Mouse (Mus musculus) intestine, embryonic 15.5 days (tissue): ENCODE results near the gene Fbxo31. TPM values are rescaled to one million over a fixed set of nuclear protein-coding genes. Genes with fewer than 3 reads are reported as not detected.

ENCODE experiments used
- ATAC-seq: fragments of 200-750 bp; cut with Nextera tagmentation; 2 replicates; pipeline ENCODE4 v1.8.0; 2017; ENCODE audit warnings: moderate TSS enrichment, moderate library complexity
- H3K27ac ChIP-seq: fragments of 300-500 bp; sonication (generic); 2 replicates; pipeline ENCODE4 v1.5.1; 2015; ENCODE audit warnings: mild to moderate bottlenecking, inconsistent platforms
- H3K27me3 ChIP-seq: fragments of 300-500 bp; sonication (generic); replicated peaks from 2 replicates; pipeline ENCODE4 v1.6.1; 2015; ENCODE audit warnings: inconsistent platforms
- H3K36me3 ChIP-seq: fragments of 300-500 bp; sonication (generic); 2 replicates; pipeline ENCODE4 v1.6.1; 2015; ENCODE audit warnings: inconsistent platforms
- H3K4me1 ChIP-seq: fragments of 300-500 bp; sonication (generic); replicated peaks from 2 replicates; pipeline ENCODE4 v1.6.1; 2015; ENCODE audit warnings: inconsistent platforms
- H3K4me2 ChIP-seq: fragments of 300-500 bp; sonication (generic); replicated peaks from 2 replicates; pipeline ENCODE4 v1.6.1; 2015; ENCODE audit warnings: mild to moderate bottlenecking, inconsistent platforms
- H3K4me3 ChIP-seq: fragments of 300-500 bp; sonication (generic); replicated peaks from 2 replicates; pipeline ENCODE4 v1.5.1; 2015; ENCODE audit warnings: inconsistent platforms
- H3K9ac ChIP-seq: fragments of 300-500 bp; sonication (generic); 2 replicates; pipeline ENCODE4 v1.6.1; 2015; ENCODE audit warnings: inconsistent platforms
- H3K9me3 ChIP-seq: fragments of 300-500 bp; sonication (generic); 2 replicates; pipeline ENCODE4 v1.6.1; 2016; ENCODE audit warnings: inconsistent platforms
- WGBS: fragments of 180-500 bp; shearing (Covaris S2); methylation state at CpG from one replicate; pipeline ENCODE4 v1.1.7; 2015; 5-methylcytosine and 5-hydroxymethylcytosine counted together
- polyA plus RNA-seq: library from polyadenylated mRNA; unstranded; fragments of >200 nt; fragmentation: Nextera tagmentation; extraction: Ambion mirVana; gene quantifications from 2 replicates; pipeline ENCODE4 v1.2.1, GENCODE M21; 2015

The Fbxo31 gene
- polyA plus RNA-seq, 1 experiment from 2014 or later: 13.2 TPM

DNA sequence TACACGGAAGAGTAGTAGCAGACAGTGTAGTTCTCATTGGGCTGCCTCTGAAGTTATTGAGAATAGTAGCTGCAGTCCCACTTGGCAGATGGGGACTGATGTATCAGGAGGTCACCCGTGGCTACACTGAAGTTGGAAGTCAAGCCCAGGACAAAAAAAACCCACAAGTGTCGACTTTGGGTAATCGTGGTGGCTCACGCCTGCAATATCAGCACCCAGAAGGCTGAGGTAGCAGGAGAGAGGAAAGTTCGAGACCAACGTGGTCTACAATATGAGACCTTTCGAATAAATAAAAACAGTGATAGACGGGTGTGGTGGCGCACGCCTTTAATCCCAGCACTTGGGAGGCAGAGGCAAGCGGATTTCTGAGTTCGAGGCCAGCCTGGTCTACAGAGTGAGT lies 6.1 kb upstream of the Fbxo31 start:
- Histone ChIP-seq H3K4me1 (peaks cover 5% of the 10 kb centered on the region; the same call in 1 of the 2 replicates), H3K4me2 (peak overlapping the region; percentile 61), H3K36me3 (no peaks in the 10 kb centered on the region), H3K9ac (peak overlapping the region; percentile 46), H3K9me3 (no peaks in the 10 kb centered on the region), H3K27me3 (no peaks in the 10 kb centered on the region), H3K27ac (no peak overlapping the region), H3K4me3 (peak overlapping the region; percentile 47)
- WGBS: 47% methylated on average over 13 of the region's 13 CpGs
- ATAC-seq: no peak

DNA sequence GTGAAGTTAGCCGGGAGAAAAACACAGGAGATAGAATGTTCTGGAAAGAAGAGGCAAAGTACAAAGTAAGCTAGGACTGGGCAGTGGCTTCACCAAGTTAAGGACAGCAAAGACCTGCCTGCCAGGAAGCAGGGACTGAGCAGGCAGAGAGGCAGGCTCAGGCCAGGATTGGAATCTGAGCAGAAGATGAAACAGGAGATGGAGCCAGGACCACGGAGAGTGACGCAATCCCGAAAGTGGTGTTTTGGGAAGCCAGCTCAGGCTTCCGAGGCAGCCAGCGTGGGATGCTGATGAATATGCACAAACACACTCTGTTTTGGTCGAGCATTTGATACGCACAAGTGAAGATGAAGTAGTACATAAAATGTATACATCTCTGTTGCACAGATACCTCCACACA lies 5.0 kb upstream of the Fbxo31 start:
- no peak for ATAC-seq
- no peaks in the 10 kb centered on the region for H3K9me3 ChIP-seq
- WGBS: 45% methylated on average over 8 of the region's 8 CpGs
- no peak overlapping the region for H3K9ac ChIP-seq
- no peak overlapping the region for H3K27ac ChIP-seq
- H3K4me1 ChIP-seq: peaks cover 4% of the 10 kb centered on the region; the same call in 1 of the 2 replicates
- H3K4me2 ChIP-seq: no peak overlapping the region
- H3K27me3 ChIP-seq: no peaks in the 10 kb centered on the region
- no peaks in the 10 kb centered on the region for H3K36me3 ChIP-seq
- H3K4me3 ChIP-seq: no peak overlapping the region

DNA sequence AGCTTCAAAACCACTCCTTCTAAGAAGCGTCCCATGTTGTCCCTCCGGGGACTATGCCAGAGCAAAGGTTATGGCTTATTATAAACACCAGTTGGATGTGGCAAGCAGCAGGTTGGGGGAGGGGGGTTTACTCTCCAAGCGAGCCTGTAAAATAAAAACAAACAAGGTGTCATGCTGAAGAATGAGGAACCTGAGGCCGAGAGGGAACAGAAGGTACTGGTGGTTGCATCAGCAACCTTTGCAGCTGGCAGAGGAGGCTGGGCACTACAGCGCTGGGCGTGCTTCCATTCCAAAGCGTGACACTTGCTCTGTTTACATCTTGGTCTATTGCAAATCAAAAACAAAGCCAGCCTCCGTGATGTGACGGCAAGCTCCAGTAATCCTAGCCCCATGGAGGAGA lies 1.9 kb upstream of the Fbxo31 start:
- Histone ChIP-seq H3K36me3 (no peaks in the 10 kb centered on the region), H3K9ac (no peak overlapping the region), H3K4me1 (peaks cover 15% of the 10 kb centered on the region), H3K27me3 (no peaks in the 10 kb centered on the region), H3K4me2 (no peak overlapping the region), H3K4me3 (no peak overlapping the region), H3K27ac (no peak overlapping the region), H3K9me3 (no peaks in the 10 kb centered on the region)
- 19% methylated on average over 9 of the region's 9 CpGs for WGBS
- ATAC-seq: no peak

DNA sequence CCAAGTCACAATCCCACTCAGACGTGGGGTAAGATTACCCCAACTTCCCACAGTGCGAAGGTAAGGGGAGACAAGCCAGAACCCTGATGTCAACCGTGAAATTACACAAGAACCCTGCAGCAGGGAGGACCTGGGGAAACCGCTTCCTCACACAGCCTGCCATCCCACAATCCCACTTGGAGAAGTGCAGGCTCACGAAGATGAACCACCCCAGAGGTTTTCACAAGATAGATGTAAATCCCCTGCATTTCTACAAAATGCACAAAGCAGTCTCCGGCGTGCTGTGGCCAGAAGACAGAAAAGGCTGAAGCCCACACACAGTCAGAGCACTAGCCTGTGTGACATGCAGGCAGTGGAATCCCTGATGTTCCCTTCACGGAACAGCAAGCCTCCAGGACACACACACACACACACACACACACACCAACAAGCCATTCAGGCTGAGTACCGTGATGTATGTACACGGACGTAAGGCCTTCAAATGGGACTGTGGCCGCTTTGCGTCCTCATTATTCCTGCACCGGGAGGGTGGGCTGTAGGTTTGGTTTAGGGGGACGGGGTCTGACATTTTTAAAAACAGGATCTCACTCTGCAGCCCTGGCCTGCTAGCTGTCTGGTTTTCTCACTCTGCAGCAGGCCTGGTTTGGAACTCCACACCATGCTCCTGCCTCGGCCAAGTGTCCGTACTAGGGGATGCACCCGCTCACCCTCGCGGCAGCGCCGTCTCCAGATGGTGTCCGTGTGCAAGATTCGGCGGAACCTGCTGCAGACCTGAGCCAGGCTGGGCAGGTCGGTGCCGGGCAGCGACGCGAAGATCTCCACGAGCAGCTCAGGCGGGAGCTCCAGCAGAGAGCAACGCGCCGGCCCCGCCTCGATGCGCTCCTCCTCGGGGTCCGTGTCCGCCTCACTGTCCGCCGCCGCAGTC lies 593 bp downstream of the Fbxo31 start:
- peak; percentile 61 for ATAC-seq
- Histone ChIP-seq H3K9me3 (no peaks in the 10 kb centered on the region), H3K4me1 (peaks cover 20% of the 10 kb centered on the region), H3K27ac (peak overlapping the region; percentile 68), H3K4me3 (peak overlapping the region; percentile 81), H3K9ac (peak overlapping the region; percentile 79), H3K27me3 (no peaks in the 10 kb centered on the region), H3K36me3 (no peaks in the 10 kb centered on the region), H3K4me2 (peak overlapping the region; percentile 84)
- WGBS: 2% methylated on average over 44 of the region's 44 CpGs

DNA sequence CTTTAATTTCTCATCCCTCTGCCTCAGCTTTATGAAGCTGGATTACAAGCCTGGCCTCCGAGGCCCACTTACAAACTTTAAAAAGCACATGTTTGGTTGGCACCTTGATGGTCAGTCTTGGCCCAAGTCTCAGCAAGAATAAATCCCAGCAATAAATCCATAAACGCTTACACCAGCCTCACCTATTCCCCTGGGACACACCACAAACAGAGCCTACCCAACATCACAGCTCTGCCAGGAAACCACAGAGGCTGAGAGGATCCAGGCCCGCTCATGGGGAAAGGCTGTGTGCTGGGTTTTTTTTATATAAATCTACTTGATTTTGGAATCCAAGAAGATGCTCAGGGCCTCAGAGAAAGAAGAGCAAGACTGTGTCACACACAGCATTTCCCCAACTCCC lies 2.9 kb downstream of the Fbxo31 start:
- Histone ChIP-seq H3K4me1 (peaks cover 20% of the 10 kb centered on the region), H3K4me3 (no peak overlapping the region), H3K27ac (no peak overlapping the region), H3K27me3 (no peaks in the 10 kb centered on the region), H3K4me2 (no peak overlapping the region), H3K36me3 (no peaks in the 10 kb centered on the region), H3K9me3 (no peaks in the 10 kb centered on the region), H3K9ac (no peak overlapping the region)
- 68% methylated on average over 3 of the region's 3 CpGs for WGBS
- ATAC-seq: no peak

DNA sequence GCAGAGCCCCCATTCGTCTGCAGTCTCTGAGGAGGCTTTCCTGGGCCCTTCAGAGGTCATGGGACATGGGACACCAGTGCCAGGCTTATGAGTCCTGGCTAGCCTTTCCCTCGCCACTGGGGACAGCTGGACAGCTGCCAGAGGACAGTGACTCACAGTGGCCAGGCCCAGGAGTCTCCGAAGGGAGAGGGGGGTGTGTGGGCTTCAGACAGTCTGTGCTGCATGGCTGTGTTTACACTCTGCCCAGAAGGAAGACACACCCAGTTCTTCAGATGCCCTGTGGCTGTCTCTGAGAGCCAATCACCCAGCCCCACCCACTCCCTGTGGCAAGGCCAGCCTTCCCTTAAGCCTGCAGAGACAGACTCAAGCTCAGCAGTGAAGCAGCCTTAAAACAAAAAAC lies 5.3 kb downstream of the Fbxo31 start:
- no peak overlapping the region for H3K4me2 ChIP-seq
- 25% methylated on average over 3 of the region's 3 CpGs for WGBS
- H3K27ac ChIP-seq: no peak overlapping the region
- no peak overlapping the region for H3K9ac ChIP-seq
- H3K4me3 ChIP-seq: no peak overlapping the region
- H3K4me1 ChIP-seq: peaks cover 25% of the 10 kb centered on the region
- no peaks in the 10 kb centered on the region for H3K27me3 ChIP-seq
- ATAC-seq: peak; percentile 76
- H3K36me3 ChIP-seq: no peaks in the 10 kb centered on the region
- no peaks in the 10 kb centered on the region for H3K9me3 ChIP-seq

DNA sequence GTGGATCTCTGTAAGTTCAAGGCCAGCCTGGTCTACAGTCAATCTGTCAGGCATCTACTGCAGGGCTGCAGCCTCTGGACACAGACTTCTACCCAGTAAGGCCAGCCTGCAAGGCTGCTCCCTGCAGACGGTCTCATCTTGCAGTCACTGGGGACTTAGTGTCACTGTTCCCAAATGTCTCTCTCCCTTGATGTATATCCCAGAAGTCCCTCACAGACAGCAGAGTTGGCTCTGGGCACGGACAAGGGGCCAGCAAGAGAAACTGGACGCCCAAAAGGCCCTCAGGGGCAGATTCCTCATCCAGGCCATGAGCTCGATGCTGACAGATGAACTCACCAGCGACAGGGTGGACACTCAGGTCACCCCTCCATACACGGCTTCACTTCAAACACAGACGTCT lies 6.5 kb downstream of the Fbxo31 start:
- Histone ChIP-seq H3K4me3 (no peak overlapping the region), H3K9ac (no peak overlapping the region), H3K9me3 (no peaks in the 10 kb centered on the region), H3K4me2 (no peak overlapping the region), H3K36me3 (no peaks in the 10 kb centered on the region), H3K27me3 (no peaks in the 10 kb centered on the region), H3K4me1 (peaks cover 19% of the 10 kb centered on the region), H3K27ac (no peak overlapping the region)
- 74% methylated on average over 7 of the region's 7 CpGs for WGBS
- ATAC-seq: no peak

DNA sequence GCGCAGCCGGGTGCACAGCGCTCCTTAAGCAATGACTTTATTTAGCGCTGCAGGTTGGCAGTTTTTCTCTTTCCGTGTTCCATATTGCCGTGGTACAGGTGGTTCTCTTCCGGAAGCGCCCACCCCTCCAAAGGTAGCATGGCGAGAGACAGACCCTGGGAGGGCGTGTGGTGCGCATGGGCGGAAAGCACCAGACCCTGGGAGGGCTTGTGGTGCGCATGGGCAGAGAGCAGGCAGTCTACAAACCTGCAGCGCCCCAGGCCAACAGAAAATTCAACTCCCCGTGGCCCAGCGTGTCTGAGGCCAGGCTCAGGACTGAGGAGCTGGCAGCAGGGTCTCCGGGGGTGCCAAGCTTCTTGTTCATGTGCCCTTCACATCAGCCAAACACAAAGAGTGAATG lies 7.8 kb downstream of the Fbxo31 start:
- no peak overlapping the region for H3K27ac ChIP-seq
- H3K4me2 ChIP-seq: peak overlapping the region; percentile 26; the same call in 1 of the 2 replicates
- peaks cover 13% of the 10 kb centered on the region for H3K4me1 ChIP-seq
- H3K36me3 ChIP-seq: no peaks in the 10 kb centered on the region
- 76% methylated on average over 17 of the region's 17 CpGs for WGBS
- H3K27me3 ChIP-seq: no peaks in the 10 kb centered on the region
- H3K9ac ChIP-seq: no peak overlapping the region
- no peak overlapping the region for H3K4me3 ChIP-seq
- no peaks in the 10 kb centered on the region for H3K9me3 ChIP-seq
- ATAC-seq: no peak

DNA sequence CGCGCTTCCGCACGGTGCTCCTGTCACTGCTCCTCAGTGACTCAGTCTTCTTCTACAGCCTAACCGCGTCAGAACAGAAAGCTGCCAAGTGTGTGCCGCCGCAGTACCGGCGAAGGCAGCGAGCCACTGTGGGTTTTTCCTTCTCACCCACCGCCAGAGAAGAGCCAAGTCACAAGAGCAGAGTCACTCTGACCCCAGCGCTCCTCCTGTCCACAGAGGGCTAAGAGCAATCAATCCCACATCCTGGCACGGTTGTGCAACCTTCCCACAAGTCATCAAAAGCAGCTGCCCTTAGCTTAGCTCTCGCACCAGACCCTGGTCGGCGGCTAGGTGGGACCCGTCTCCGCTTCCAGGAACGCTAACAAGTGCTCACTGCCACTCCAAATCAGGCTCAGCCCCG lies 8.3 kb downstream of the Fbxo31 start:
- H3K9ac ChIP-seq: no peak overlapping the region
- H3K4me1 ChIP-seq: peaks cover 13% of the 10 kb centered on the region
- no peaks in the 10 kb centered on the region for H3K27me3 ChIP-seq
- H3K9me3 ChIP-seq: no peaks in the 10 kb centered on the region
- H3K36me3 ChIP-seq: no peaks in the 10 kb centered on the region
- no peak overlapping the region for H3K4me3 ChIP-seq
- peak overlapping the region; percentile 26; the same call in 1 of the 2 replicates for H3K4me2 ChIP-seq
- WGBS: 70% methylated on average over 21 of the region's 21 CpGs
- H3K27ac ChIP-seq: no peak overlapping the region
- ATAC-seq: no peak

DNA sequence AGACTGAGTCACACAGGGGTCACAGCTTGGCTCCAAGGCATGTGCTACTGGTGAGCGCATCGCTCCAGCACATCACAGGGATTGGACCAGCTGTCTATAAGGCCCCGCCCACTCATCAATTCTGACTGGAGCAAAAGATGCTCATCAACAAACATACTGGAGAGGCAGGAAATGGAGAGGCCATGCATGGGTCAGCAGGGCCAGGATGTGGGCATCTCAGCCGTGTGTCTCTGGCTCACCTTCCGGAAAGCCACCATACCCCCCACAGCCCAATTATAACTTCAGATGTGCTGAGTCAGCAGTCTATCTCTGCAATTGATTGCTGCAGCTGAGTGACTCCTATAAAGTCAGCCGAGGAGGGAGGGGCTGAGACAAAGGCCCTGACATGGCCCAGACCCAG lies 10.3 kb downstream of the Fbxo31 start:
- Histone ChIP-seq H3K4me2 (no peak overlapping the region), H3K27me3 (no peaks in the 10 kb centered on the region), H3K9me3 (no peaks in the 10 kb centered on the region), H3K4me1 (peaks cover 8% of the 10 kb centered on the region), H3K4me3 (no peak overlapping the region), H3K9ac (no peak overlapping the region), H3K27ac (no peak overlapping the region), H3K36me3 (no peaks in the 10 kb centered on the region)
- 60% methylated on average over 6 of the region's 6 CpGs for WGBS
- no peak for ATAC-seq

DNA sequence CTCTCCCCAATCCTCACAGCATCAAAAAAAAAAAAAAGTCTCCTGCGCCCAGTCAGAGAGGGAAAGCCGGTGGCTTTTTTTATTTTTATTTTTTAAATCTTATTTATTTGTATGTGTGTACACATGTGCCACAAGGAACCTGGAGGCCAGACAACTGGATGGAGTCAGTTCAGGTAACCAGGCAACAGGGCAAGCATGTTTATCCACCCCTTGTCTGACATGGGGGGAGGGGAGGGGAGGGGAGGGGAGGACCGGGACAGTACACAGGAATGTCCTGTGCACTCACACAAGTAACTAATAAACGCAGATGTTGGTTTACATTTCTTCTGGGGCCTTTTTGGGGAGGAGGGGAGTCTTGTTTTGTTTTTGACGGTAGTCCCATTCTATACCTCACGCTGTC lies 14.9 kb downstream of the Fbxo31 start:
- H3K4me1 ChIP-seq: 0 out of 2 replicates have a peak, but pooled peaks cover 8% of the 10 kb centered on the region
- no peak overlapping the region for H3K4me3 ChIP-seq
- H3K27me3 ChIP-seq: no peaks in the 10 kb centered on the region
- H3K9me3 ChIP-seq: no peaks in the 10 kb centered on the region
- no peak overlapping the region for H3K4me2 ChIP-seq
- H3K27ac ChIP-seq: no peak overlapping the region
- ATAC-seq: no peak
- H3K9ac ChIP-seq: no peak overlapping the region
- H3K36me3 ChIP-seq: peaks cover 10% of the 10 kb centered on the region
- WGBS: 61% methylated on average over 6 of the region's 6 CpGs

DNA sequence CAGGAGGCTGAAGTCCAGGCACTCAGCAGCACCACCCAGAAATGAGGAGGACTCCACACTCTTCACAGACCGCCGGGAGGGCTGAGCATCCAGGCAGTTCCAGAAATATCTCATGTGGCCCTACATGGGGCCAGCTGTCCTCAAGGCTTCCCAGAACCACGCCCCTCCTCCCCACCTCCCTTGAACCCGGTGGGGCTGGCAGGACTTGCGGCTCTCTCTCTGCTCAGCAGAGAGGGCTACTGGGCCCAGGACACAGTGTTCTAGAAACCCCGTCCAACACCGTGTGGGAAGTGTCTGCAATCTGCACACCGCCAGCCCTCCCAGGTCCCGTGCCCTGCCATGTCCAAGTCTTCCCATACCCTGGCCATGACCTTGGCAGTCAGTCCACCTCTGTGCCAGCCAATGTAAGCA lies 15.7 kb downstream of the Fbxo31 start:
- no peak overlapping the region for H3K9ac ChIP-seq
- H3K27ac ChIP-seq: no peak overlapping the region
- H3K9me3 ChIP-seq: no peaks in the 10 kb centered on the region
- no peaks in the 10 kb centered on the region for H3K27me3 ChIP-seq
- no peak overlapping the region for H3K4me3 ChIP-seq
- H3K4me2 ChIP-seq: no peak overlapping the region
- 71% methylated on average over 9 of the region's 9 CpGs for WGBS
- H3K36me3 ChIP-seq: peaks cover 10% of the 10 kb centered on the region
- ATAC-seq: no peak
- 0 out of 2 replicates have a peak, but pooled peaks cover 6% of the 10 kb centered on the region for H3K4me1 ChIP-seq
